Mouse (Mus musculus) cerebellum, adult 9-11 months (tissue): ENCODE measurements at regions not wholly inside any gene's neighbourhood (a gene's known extent, or its start where the extent isn't known, plus 50 kb on each side); places are given as distances from the start of the nearest gene placed in this dataset.

Experiments used
- DNase-seq: peaks from one replicate; pipeline ENCODE4 v3.0.0; 2022

GRCm38 (mm10) chr16:95806510-95806909, 104.6 kb downstream of the Ets2 start:
- DNase-seq = no peak

GRCm38 (mm10) chr16:95804199-95804598, 102.3 kb downstream of the Ets2 start:
- DNase-seq = no peak

- no peak for DNase-seq
Measured at GRCm38 (mm10) chr16:95802641-95803040, 100.8 kb downstream of the Ets2 start.

GRCm38 (mm10) chr16:95802207-95802606, 100.3 kb downstream of the Ets2 start:
- DNase-seq = peak; percentile 34

GRCm38 (mm10) chr16:95800911-95801442, 99.1 kb downstream of the Ets2 start:
- DNase-seq = peak; percentile 89

GRCm38 (mm10) chr16:95798582-95798981, 96.7 kb downstream of the Ets2 start:
- no peak for DNase-seq

- DNase-seq = no peak
Measured at GRCm38 (mm10) chr16:95798099-95798498, 96.2 kb downstream of the Ets2 start.

- no peak for DNase-seq
Measured at GRCm38 (mm10) chr16:95797141-95797540, 95.3 kb downstream of the Ets2 start.

- no peak for DNase-seq
Measured at GRCm38 (mm10) chr16:95794876-95795275, 93.0 kb downstream of the Ets2 start.

GRCm38 (mm10) chr16:95794281-95794727, 92.4 kb downstream of the Ets2 start:
- DNase-seq = no peak

- no peak for DNase-seq
Measured at GRCm38 (mm10) chr16:95790691-95791090, 88.8 kb downstream of the Ets2 start.

GRCm38 (mm10) chr16:95789548-95789947, 87.7 kb downstream of the Ets2 start:
- no peak for DNase-seq

GRCm38 (mm10) chr16:95781681-95782080, 79.8 kb downstream of the Ets2 start:
- DNase-seq = no peak

- no peak for DNase-seq
Measured at GRCm38 (mm10) chr16:95780431-95780830, 78.6 kb downstream of the Ets2 start.

- no peak for DNase-seq
Measured at GRCm38 (mm10) chr16:95778845-95779722, 77.2 kb downstream of the Ets2 start.

- no peak for DNase-seq
Measured at GRCm38 (mm10) chr16:95778173-95778572, 76.3 kb downstream of the Ets2 start.

GRCm38 (mm10) chr16:95776610-95777363, 74.9 kb downstream of the Ets2 start:
- DNase-seq = no peak

GRCm38 (mm10) chr16:95776010-95776409, 74.1 kb downstream of the Ets2 start:
- DNase-seq = no peak

GRCm38 (mm10) chr16:95775361-95775760, 73.5 kb downstream of the Ets2 start:
- no peak for DNase-seq

- peak; percentile 37 for DNase-seq
Measured at GRCm38 (mm10) chr16:95773151-95773550, 71.3 kb downstream of the Ets2 start.
